Mouse (Mus musculus): Measurements from ENCODE around the gene Trim58.

Trim58 gene

GRCm38 (mm10) chr11:58643350-58643749 lies 3.1 kb downstream of the Trim58 start:
- no peak for DNase-seq (ENCODE audit: low spot score)

GRCm38 (mm10) chr11:58655151-58655550 lies 14.9 kb downstream of the Trim58 start:
- no peak for DNase-seq (ENCODE audit: low spot score)

GRCm38 (mm10) chr11:58658596-58658995 lies 18.3 kb downstream of the Trim58 start, which contains the start of gene Olfr322:
TSS of gene Olfr322 (plus strand) at chr11:58658782.
- DNase-seq (ENCODE audit: low spot score): no peak

- DNase-seq (ENCODE audit: low spot score): no peak
Observed at GRCm38 (mm10) chr11:58669252-58669651, 29.0 kb downstream of the Trim58 start.

GRCm38 (mm10) chr11:58671825-58672224 lies 31.6 kb downstream of the Trim58 start:
- DNase-seq (ENCODE audit: low spot score): no peak

GRCm38 (mm10) chr11:58680799-58681198 lies 40.5 kb downstream of the Trim58 start, which contains the start of gene Olfr320:
TSS of gene Olfr320 (plus strand) at chr11:58681099.
- DNase-seq (ENCODE audit: low spot score): no peak

- no peak for DNase-seq (ENCODE audit: low spot score)
Observed at GRCm38 (mm10) chr11:58698862-58699261, 58.6 kb downstream of the Trim58 start, which contains the start of gene Olfr319. TSS of gene Olfr319 (plus strand) at chr11:58699162.
